Mouse (Mus musculus) erythroid progenitor cell, adult 5-6 weeks (primary cell): Measurements from ENCODE around the gene Gm14327. TPM values are rescaled to one million over a fixed set of nuclear protein-coding genes. Genes with fewer than 3 reads are reported as not detected.
"Not testable (repeated sequence)": the region's sequence is repeated elsewhere in the genome, so short reads cannot be mapped to it uniquely, and the experiment has no call there.

ENCODE experiments used
- ATAC-seq: replicated peaks from 2 replicates; pipeline ENCODE4 v1.8.0; 2016; ENCODE audit warnings: moderate number of reproducible peaks, mild to moderate bottlenecking, moderate TSS enrichment, inconsistent platforms; ENCODE audit not compliant: poor library complexity, low FRiP score, severe bottlenecking
- total RNA-seq, 2 experiments: library from RNA; stranded (forward) in 1 of 2; stranded (reverse) in 1 of 2; fragments of 150-400 nt in 1 of 2; fragments of 186-747, 209-891 nt in 1 of 2; gene quantifications; 2 replicates each; pipeline versions ENCODE4 v1.2.3 to v1.2.4; 2015 to 2017; ENCODE audit warnings: low replicate concordance in 2 of 2

Gm14327 gene
- not detected in 2 replicates for total RNA-seq (2015; ENCODE audit: low replicate concordance)
- total RNA-seq (2017; ENCODE audit: low replicate concordance): 1.0 TPM in 1 of 2 replicates, not detected in the other

DNA sequence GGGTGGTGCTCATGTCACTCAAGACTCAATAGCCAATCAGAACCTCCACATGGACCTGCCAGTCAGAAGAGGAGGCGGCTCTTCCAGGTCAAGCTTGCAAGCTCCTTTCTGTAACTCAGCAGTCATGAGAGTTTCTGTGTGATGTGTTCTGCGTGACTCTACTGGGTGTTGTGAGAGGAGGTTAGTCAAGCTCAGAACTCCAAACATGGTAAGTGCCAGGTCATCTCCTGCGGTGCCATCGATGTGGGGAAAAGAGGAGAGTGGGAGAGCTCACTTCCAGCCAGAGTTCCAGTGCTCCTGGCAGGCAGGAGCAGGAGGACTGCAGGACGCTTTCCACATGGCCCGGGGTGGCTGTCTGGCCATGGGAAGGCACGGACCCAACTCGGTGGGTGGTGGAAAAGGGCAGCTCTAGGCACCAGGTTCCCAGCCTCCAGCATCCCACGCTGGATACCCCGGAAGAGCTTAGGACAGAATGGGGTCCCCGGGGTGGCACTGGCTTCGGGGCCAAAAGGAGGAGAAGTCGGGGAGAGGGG is at the start of gene Gm14327:
Gene Gm14327 (plus strand): TSS at position 51 of the 533 bp plus-strand sequence.
- ATAC-seq: not testable (repeated sequence)

DNA sequence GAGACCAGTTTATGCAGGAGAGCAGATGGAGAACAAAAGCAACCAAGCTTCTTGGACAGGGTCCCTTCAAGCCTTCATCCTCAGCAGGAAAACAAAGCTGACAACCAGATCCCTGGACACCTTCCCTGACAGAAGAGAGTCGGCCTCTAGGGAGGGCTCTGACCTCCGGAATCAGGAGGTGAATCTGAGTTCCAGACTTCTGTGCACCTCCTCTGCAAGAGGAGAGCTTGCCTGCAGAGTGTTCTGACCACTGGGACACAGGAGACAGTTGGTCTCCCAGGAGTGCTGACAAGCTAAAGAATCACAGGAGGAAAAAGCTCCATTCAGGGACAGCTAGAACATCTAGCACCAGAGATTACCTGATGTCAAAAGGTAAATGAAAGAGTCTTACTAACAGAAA is 34.6 kb upstream of the Gm14327 start:
- ATAC-seq: not testable (repeated sequence)

DNA sequence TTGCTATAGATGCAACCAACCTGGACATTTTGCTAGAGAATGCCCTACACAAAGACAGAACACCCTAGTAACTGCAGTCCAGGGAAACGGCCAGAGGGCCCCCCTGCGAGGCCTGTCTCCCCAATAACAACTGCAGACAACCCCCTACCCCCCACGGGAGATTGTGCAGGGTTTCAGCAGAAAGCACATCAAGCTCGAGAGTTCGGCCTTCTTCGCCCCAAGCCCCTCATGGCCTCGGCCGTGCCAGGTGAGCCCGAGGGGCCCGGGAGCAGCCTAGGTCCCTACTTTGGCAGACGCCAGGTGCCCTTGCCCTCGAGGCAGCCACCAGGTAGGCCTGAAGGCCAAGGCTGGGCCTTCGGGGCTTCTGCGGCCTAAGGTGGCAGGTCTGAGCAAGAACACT is 9.2 kb upstream of the Gm14327 start:
- not testable (repeated sequence) for ATAC-seq

DNA sequence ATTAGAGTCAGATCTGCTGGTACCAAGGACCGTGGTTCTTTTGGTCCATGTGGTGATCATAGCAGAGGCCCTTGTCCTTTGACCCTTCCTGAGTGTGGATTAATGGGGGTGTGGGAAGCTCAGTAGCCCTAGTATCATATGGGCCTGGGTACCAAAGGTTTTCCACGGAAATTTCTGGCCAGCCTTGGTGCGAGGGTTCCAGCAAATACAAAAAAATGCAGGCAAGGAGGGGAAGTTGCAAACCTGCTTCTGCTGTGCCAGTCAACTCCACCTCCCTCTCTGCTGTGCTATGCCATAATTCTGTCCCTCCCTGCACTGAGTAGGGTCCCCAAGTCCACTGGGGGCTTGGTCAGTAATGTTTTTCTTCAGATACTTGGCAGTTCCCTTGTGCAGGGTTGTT is 1.3 kb downstream of the Gm14327 start:
- not testable (repeated sequence) for ATAC-seq

DNA sequence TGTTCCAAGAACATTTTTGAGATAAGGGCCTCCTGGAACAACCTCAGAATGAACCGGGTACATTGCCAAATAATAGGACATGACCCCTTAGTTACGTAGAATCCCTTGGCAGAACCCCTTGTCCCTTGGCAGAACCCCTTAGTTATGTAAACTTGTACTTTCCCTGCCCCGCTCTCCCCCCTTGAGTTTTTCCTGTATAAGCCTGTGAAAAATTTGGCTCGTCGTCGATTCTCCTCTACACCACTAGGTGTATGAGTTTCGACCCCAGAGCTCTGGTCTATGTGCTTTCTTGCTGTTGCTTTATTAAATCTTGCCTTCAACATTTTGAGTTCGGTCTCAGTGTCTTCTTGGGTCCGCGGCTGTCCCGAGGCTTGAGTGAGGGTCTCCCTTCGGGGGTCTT is 6.4 kb downstream of the Gm14327 start:
- not testable (repeated sequence) for ATAC-seq

DNA sequence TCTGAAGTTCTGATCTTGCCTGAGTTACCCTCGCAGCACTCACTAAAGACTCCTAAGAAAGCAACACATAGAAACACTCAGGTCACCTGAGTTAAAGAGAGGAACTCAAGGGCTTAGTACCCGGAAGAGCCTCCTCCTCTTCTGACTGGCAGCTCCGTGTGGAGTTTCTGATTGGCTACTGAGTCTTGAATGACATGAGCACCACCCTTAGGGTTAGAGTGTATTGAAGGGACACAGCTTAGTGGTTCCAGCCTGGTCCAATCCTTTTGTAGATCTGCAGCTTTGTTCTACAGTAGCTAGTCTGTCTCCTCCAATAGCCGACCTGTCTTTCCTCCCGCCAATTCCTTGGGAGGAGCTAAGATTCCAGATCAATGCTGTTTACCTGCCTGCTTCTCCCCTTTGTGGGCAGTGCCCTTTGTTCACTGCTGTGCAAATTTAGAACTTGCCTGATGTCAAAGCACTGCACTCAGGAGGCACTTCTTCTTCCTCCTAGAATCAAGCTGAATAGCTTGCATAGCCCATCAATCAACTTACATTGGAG is 28.7 kb downstream of the Gm14327 start, which contains the start of gene Zfp972:
Gene Zfp972 (minus strand): TSS at position 51 of the 541 bp plus-strand sequence.
- not testable (repeated sequence) for ATAC-seq

Other genes starting within 250 kb of the Gm14327 start
- not detected in 2 replicates for gene Gm14322, start 137.8 kb upstream of the Gm14327 start, total RNA-seq (2015; ENCODE audit: low replicate concordance)
- not detected in 2 replicates for gene Gm14322, start 137.8 kb upstream of the Gm14327 start, total RNA-seq (2017; ENCODE audit: low replicate concordance)
- gene Gm14325, start 56.8 kb upstream of the Gm14327 start, total RNA-seq (2015; ENCODE audit: low replicate concordance): not detected in 2 replicates
- 0.39 TPM in 1 of 2 replicates, not detected in the other for gene Gm14325, start 56.8 kb upstream of the Gm14327 start, total RNA-seq (2017; ENCODE audit: low replicate concordance)
- not detected in 2 replicates for gene Zfp972, start 28.5 kb downstream of the Gm14327 start, total RNA-seq (2015; ENCODE audit: low replicate concordance)
- not detected in 2 replicates for gene Zfp972, start 28.5 kb downstream of the Gm14327 start, total RNA-seq (2017; ENCODE audit: low replicate concordance)
- gene Gm14326, start 60.2 kb downstream of the Gm14327 start, total RNA-seq (2015; ENCODE audit: low replicate concordance): 4.7 TPM in 1 of 2 replicates, not detected in the other
- gene Gm14326, start 60.2 kb downstream of the Gm14327 start, total RNA-seq (2017; ENCODE audit: low replicate concordance): 5.1 TPM in 1 of 2 replicates, not detected in the other
- 29.8 and 30.6 TPM in 2 replicates for gene Zfp971, start 126.2 kb downstream of the Gm14327 start, total RNA-seq (2015; ENCODE audit: low replicate concordance)
- 3.6 and 4.5 TPM in 2 replicates for gene Zfp971, start 126.2 kb downstream of the Gm14327 start, total RNA-seq (2017; ENCODE audit: low replicate concordance)
- 2.9 TPM in 1 of 2 replicates, not detected in the other for gene Zfp931, start 181.4 kb downstream of the Gm14327 start, total RNA-seq (2015; ENCODE audit: low replicate concordance)
- 2.7 and 4.9 TPM in 2 replicates for gene Zfp931, start 181.4 kb downstream of the Gm14327 start, total RNA-seq (2017; ENCODE audit: low replicate concordance)
- not detected in 2 replicates for gene Phactr3, start 221.9 kb downstream of the Gm14327 start, total RNA-seq (2015; ENCODE audit: low replicate concordance)
- not detected in 2 replicates for gene Phactr3, start 221.9 kb downstream of the Gm14327 start, total RNA-seq (2017; ENCODE audit: low replicate concordance)